Mouse (Mus musculus) liver, embryonic 16.5 days (tissue): Measurements from ENCODE around the gene Trmt112. TPM values are rescaled to one million over a fixed set of nuclear protein-coding genes. Genes with fewer than 3 reads are reported as not detected.

Source experiments
- ATAC-seq: fragments of 200-750 bp; cut with Nextera tagmentation; 2 replicates; pipeline ENCODE4 v1.8.0; 2017; ENCODE audit warnings: low read depth, mild to moderate bottlenecking, moderate number of reproducible peaks, moderate library complexity
- H3K27ac ChIP-seq: fragments of 300-500 bp; sonication (generic); 2 replicates; pipeline ENCODE4 v1.5.1; 2014; ENCODE audit warnings: mild to moderate bottlenecking, low read length
- H3K27me3 ChIP-seq: fragments of 300-500 bp; sonication (generic); 2 replicates; pipeline ENCODE4 v1.6.1; 2014; ENCODE audit warnings: low read depth, low read length, mixed read lengths; ENCODE audit not compliant: control insufficient read depth, insufficient read depth
- H3K36me3 ChIP-seq: fragments of 300-500 bp; sonication (generic); 2 replicates; pipeline ENCODE4 v1.6.1; 2014; ENCODE audit warnings: mild to moderate bottlenecking; ENCODE audit not compliant: control insufficient read depth, insufficient read depth
- H3K4me1 ChIP-seq: fragments of 300-500 bp; sonication (generic); 2 replicates; pipeline ENCODE4 v1.6.1; 2014; ENCODE audit warnings: low read depth, low read length, mixed read lengths; ENCODE audit not compliant: control insufficient read depth
- H3K4me2 ChIP-seq: fragments of 300-500 bp; sonication (generic); 2 replicates; pipeline ENCODE4 v1.6.1; 2014; ENCODE audit warnings: low read depth, low read length, mixed read lengths
- H3K4me3 ChIP-seq: fragments of 300-500 bp; sonication (generic); 2 replicates; pipeline ENCODE4 v1.5.1; 2014; ENCODE audit warnings: low read depth, mild to moderate bottlenecking, low read length
- H3K9ac ChIP-seq: fragments of 300-500 bp; sonication (generic); 2 replicates; pipeline ENCODE4 v1.6.1; 2014; ENCODE audit warnings: low read depth, low read length
- H3K9me3 ChIP-seq: fragments of 300-500 bp; sonication (generic); replicated peaks from 2 replicates; pipeline ENCODE4 v1.6.1; 2016; ENCODE audit warnings: low read length; ENCODE audit not compliant: control insufficient read depth
- WGBS: fragments of 180-500 bp; shearing (Covaris S2); extraction: QIAGEN DNeasy Blood & Tissue Kit; methylation state at CpG from one replicate; pipeline ENCODE4 v1.1.7; 2014; ENCODE audit not compliant: insufficient replicate concordance; 5-methylcytosine and 5-hydroxymethylcytosine counted together
- polyA plus RNA-seq: library from polyadenylated mRNA; unstranded; fragments of >200 nt; fragmentation: Nextera tagmentation; extraction: Ambion mirVana; gene quantifications from 2 replicates; pipeline ENCODE4 v1.2.1, GENCODE M21; 2015

The Trmt112 gene
- polyA plus RNA-seq, 1 experiment from 2014 or later, result 57.3 TPM

- Histone ChIP-seq H3K27me3 (peaks cover 5% of the 10 kb centered on the region), H3K4me2 (peak overlapping the region; percentile 93), H3K9me3 (no peaks in the 10 kb centered on the region), H3K4me1 (peaks cover 17% of the 10 kb centered on the region), H3K4me3 (peak overlapping the region; percentile 79), H3K27ac (no peak overlapping the region), H3K9ac (peak overlapping the region; percentile 81), H3K36me3 (no peaks in the 10 kb centered on the region)
- ATAC-seq, result no peak
- WGBS, result 25% methylated on average over 29 of the region's 29 CpGs
Measured at GRCm38 (mm10) chr19:6940396-6941351, 31.2 kb downstream of the Trmt112 start.

GRCm38 (mm10) chr19:6941372-6942248 is 32.1 kb downstream of the Trmt112 start, which contains the start of gene Bad:
TSS of gene Bad (plus strand) at chr19:6941861.
- peak; percentile 78 for ATAC-seq
- peak within 1 kb of the TSS; percentile 81 for H3K9ac ChIP-seq
- H3K4me2 ChIP-seq, result peak within 1 kb of the TSS; percentile 93
- under 1% methylated on average over 83 of the region's 83 CpGs for WGBS
- H3K27me3 ChIP-seq, result no peaks in the 10 kb centered on the region
- H3K36me3 ChIP-seq, result no peaks in the 10 kb centered on the region
- peaks cover 17% of the 10 kb centered on the region for H3K4me1 ChIP-seq
- H3K27ac ChIP-seq, result peak within 1 kb of the TSS; percentile 89
- H3K9me3 ChIP-seq, result no peaks in the 10 kb centered on the region
- peak within 1 kb of the TSS; percentile 79 for H3K4me3 ChIP-seq

GRCm38 (mm10) chr19:6942249-6942691 is 32.8 kb downstream of the Trmt112 start, which contains the start of gene Gpr137:
TSS of gene Gpr137 (minus strand) at chr19:6942480.
- 0% methylated on average over 27 of the region's 27 CpGs for WGBS
- Histone ChIP-seq H3K36me3 (no peaks in the 10 kb centered on the region), H3K4me3 (peak within 1 kb of the TSS; percentile 79), H3K4me1 (peaks cover 17% of the 10 kb centered on the region), H3K4me2 (peak within 1 kb of the TSS; percentile 93), H3K9ac (peak within 1 kb of the TSS; percentile 81), H3K27me3 (no peaks in the 10 kb centered on the region), H3K27ac (peak within 1 kb of the TSS; percentile 89), H3K9me3 (no peaks in the 10 kb centered on the region)
- ATAC-seq, result peak; percentile 92

- H3K4me1 ChIP-seq, result peaks cover 17% of the 10 kb centered on the region
- no peaks in the 10 kb centered on the region for H3K36me3 ChIP-seq
- 20% methylated on average over 5 of the region's 5 CpGs for WGBS
- H3K4me2 ChIP-seq, result peak overlapping the region; percentile 93
- no peaks in the 10 kb centered on the region for H3K27me3 ChIP-seq
- H3K9ac ChIP-seq, result peak overlapping the region; percentile 69
- H3K27ac ChIP-seq, result peak overlapping the region; percentile 58
- peak overlapping the region; percentile 79 for H3K4me3 ChIP-seq
- no peaks in the 10 kb centered on the region for H3K9me3 ChIP-seq
- no peak for ATAC-seq
Measured at GRCm38 (mm10) chr19:6942764-6943163, 33.3 kb downstream of the Trmt112 start.

GRCm38 (mm10) chr19:6943709-6944108 is 34.2 kb downstream of the Trmt112 start:
- WGBS, result 80% methylated on average over 6 of the region's 6 CpGs
- ATAC-seq, result no peak

GRCm38 (mm10) chr19:6947742-6948141 is 38.2 kb downstream of the Trmt112 start:
- no peak for ATAC-seq
- Histone ChIP-seq H3K27ac (no peak overlapping the region), H3K4me3 (no peak overlapping the region), H3K36me3 (no peaks in the 10 kb centered on the region), H3K9me3 (no peaks in the 10 kb centered on the region), H3K9ac (no peak overlapping the region), H3K4me2 (no peak overlapping the region), H3K4me1 (peaks cover 28% of the 10 kb centered on the region), H3K27me3 (no peaks in the 10 kb centered on the region)
- WGBS, result 54% methylated on average over 4 of the region's 4 CpGs

More at GRCm38 (mm10) chr19:6943709-6944108, 34.2 kb downstream of the Trmt112 start:
- no peaks in the 10 kb centered on the region for H3K27me3 ChIP-seq
- H3K4me1 ChIP-seq, result peaks cover 17% of the 10 kb centered on the region
- no peak overlapping the region for H3K4me2 ChIP-seq
- no peak overlapping the region for H3K4me3 ChIP-seq
- no peaks in the 10 kb centered on the region for H3K9me3 ChIP-seq
- H3K27ac ChIP-seq, result no peak overlapping the region
- no peak overlapping the region for H3K9ac ChIP-seq
- H3K36me3 ChIP-seq, result no peaks in the 10 kb centered on the region

GRCm38 (mm10) chr19:6948186-6948585 is 38.7 kb downstream of the Trmt112 start:
- Histone ChIP-seq H3K9ac (no peak overlapping the region), H3K4me1 (peaks cover 28% of the 10 kb centered on the region)
- WGBS, result 70% methylated on average over 4 of the region's 4 CpGs

GRCm38 (mm10) chr19:6949532-6949931 is 40.0 kb downstream of the Trmt112 start:
- Histone ChIP-seq H3K9ac (no peak overlapping the region), H3K27me3 (no peaks in the 10 kb centered on the region), H3K9me3 (no peaks in the 10 kb centered on the region), H3K4me2 (no peak overlapping the region), H3K4me3 (no peak overlapping the region), H3K4me1 (peaks cover 28% of the 10 kb centered on the region), H3K27ac (no peak overlapping the region), H3K36me3 (no peaks in the 10 kb centered on the region)
- 79% methylated on average over 5 of the region's 5 CpGs for WGBS
- ATAC-seq, result no peak

More at GRCm38 (mm10) chr19:6948186-6948585, 38.7 kb downstream of the Trmt112 start:
- Histone ChIP-seq H3K4me3 (no peak overlapping the region), H3K36me3 (no peaks in the 10 kb centered on the region), H3K9me3 (no peaks in the 10 kb centered on the region), H3K27ac (no peak overlapping the region), H3K27me3 (no peaks in the 10 kb centered on the region), H3K4me2 (no peak overlapping the region)
- ATAC-seq, result no peak
